Mouse (Mus musculus) Patski (cell line): Measurements from ENCODE around the gene Car6. TPM values are rescaled to one million over a fixed set of nuclear protein-coding genes. Genes with fewer than 3 reads are reported as not detected.

Source experiments
- ATAC-seq: fragments of 100-300 bp; one replicate; pipeline ENCODE4 v1.8.0; 2021
- CTCF ChIA-PET: fragments of 350-600 bp; sonication (Branson Sonifier 250); formaldehyde crosslinking; loops from one replicate; lab custom pipeline; 2022; ENCODE audit warnings: inconsistent platforms; lab: Charles Lee
- POLR2A ChIA-PET: fragments of 350-600 bp; sonication (Branson Sonifier 250); formaldehyde crosslinking; loops from one replicate; lab custom pipeline; 2022; ENCODE audit warnings: antibody characterized with exemption, inconsistent platforms; lab: Charles Lee
- DNase-seq: peaks from one replicate; pipeline ENCODE4 v3.0.0-alpha.2; 2011; ENCODE audit warnings: low read depth, low spot score
- H3K27me3 ChIP-seq: fragments of 371-371 bp; one replicate; pipeline ENCODE4 v1.5.1; 2021
- CTCF ChIP-seq: fragments of 100-300 bp; IDR thresholded peaks from one replicate; pipeline ENCODE4 v1.5.1; 2021
- in situ Hi-C: fragments of 300-500 bp; cut with MboI; formaldehyde crosslinking; loops from 3 replicates; pipeline ENCODE4 v1.11.1; 2018; ENCODE audit warnings: low pct_unique_long_range_greater_than_20kb, mixed read lengths
- polyA plus RNA-seq: library from polyadenylated mRNA; unstranded; gene quantifications from one replicate; pipeline ENCODE4 v1.2.3, GENCODE M21; 2021

Car6 gene
- polyA plus RNA-seq, 1 experiment from 2014 or later: not detected

GRCm38 (mm10) chr4:150137368-150138083, 63.6 kb downstream of the Car6 start:
- CTCF ChIA-PET: interaction anchor here (1.2 kb wide), 1 partner anchor 13 kb away, joined by 5 read pairs; no protein-coding TSS in a partner anchor
- no peak for ATAC-seq
- in situ Hi-C loops: loop anchor here (10.0 kb wide), 1 partner anchor 87 kb away; no protein-coding TSS in a partner anchor

More at GRCm38 (mm10) chr4:150137368-150138083, 63.6 kb downstream of the Car6 start:
- POLR2A ChIA-PET: no interaction called here
- DNase-seq: no peak
- no peaks in the 10 kb centered on the region for H3K27me3 ChIP-seq
- no peak for TF ChIP-seq CTCF

Other genes starting within 250 kb of the Car6 start
- 23.3 TPM for gene Spsb1, start 246.3 kb downstream of the Car6 start, polyA plus RNA-seq
- 39.5 TPM for gene H6pd, start 192.3 kb downstream of the Car6 start, polyA plus RNA-seq
- gene Gpr157, start 114.0 kb downstream of the Car6 start, polyA plus RNA-seq: 0.50 TPM
- not detected for gene Slc2a5, start 82.0 kb downstream of the Car6 start, polyA plus RNA-seq
- gene Slc2a7, start 52.4 kb downstream of the Car6 start, polyA plus RNA-seq: not detected
- gene Eno1, start 35.4 kb upstream of the Car6 start, polyA plus RNA-seq: 47.1 TPM
- 155 TPM for gene Rere, start 80.3 kb upstream of the Car6 start, polyA plus RNA-seq